Mouse (Mus musculus) spleen, adult 12 weeks (tissue): ENCODE results near the gene Tead4.
"Not testable (repeated sequence)": the region's sequence is repeated elsewhere in the genome, so short reads cannot be mapped to it uniquely, and the experiment has no call there.

Experiments used
- DNase-seq: peaks from one replicate; pipeline ENCODE4 v3.0.0; 2022; ENCODE audit warnings: low spot score

The Tead4 gene

GRCm38 (mm10) chr6:128236581-128236980 is 64.0 kb downstream of the Tead4 start:
- no peak for DNase-seq

GRCm38 (mm10) chr6:128234206-128234605 is 66.4 kb downstream of the Tead4 start:
- DNase-seq, result no peak

GRCm38 (mm10) chr6:128232216-128232615 is 68.4 kb downstream of the Tead4 start:
- DNase-seq, result no peak

GRCm38 (mm10) chr6:128231741-128232140 is 68.9 kb downstream of the Tead4 start:
- no peak for DNase-seq

- no peak for DNase-seq
Measured at GRCm38 (mm10) chr6:128227438-128228017, 73.1 kb downstream of the Tead4 start.

GRCm38 (mm10) chr6:128226941-128227340 is 73.7 kb downstream of the Tead4 start:
- DNase-seq, result no peak

- no peak for DNase-seq
Measured at GRCm38 (mm10) chr6:128225846-128226176, 74.8 kb downstream of the Tead4 start.

- DNase-seq, result no peak
Measured at GRCm38 (mm10) chr6:128225009-128225845, 75.4 kb downstream of the Tead4 start.

GRCm38 (mm10) chr6:128223159-128223558 is 77.5 kb downstream of the Tead4 start:
- DNase-seq, result no peak

- DNase-seq, result not testable (repeated sequence)
Measured at GRCm38 (mm10) chr6:128215004-128215403, 85.6 kb downstream of the Tead4 start.

GRCm38 (mm10) chr6:128209199-128209598 is 91.4 kb downstream of the Tead4 start:
- not testable (repeated sequence) for DNase-seq

GRCm38 (mm10) chr6:128208491-128209170 is 92.0 kb downstream of the Tead4 start:
- DNase-seq, result no peak

GRCm38 (mm10) chr6:128203557-128203956 is 97.1 kb downstream of the Tead4 start:
- no peak for DNase-seq

- DNase-seq, result peak; percentile 24
Measured at GRCm38 (mm10) chr6:128200847-128201640, 99.6 kb downstream of the Tead4 start.

GRCm38 (mm10) chr6:128200116-128200846 is 100.3 kb downstream of the Tead4 start:
- DNase-seq, result peak; percentile 89

GRCm38 (mm10) chr6:128183521-128183920 is 117.1 kb downstream of the Tead4 start:
- no peak for DNase-seq

GRCm38 (mm10) chr6:128181176-128181575 is 119.4 kb downstream of the Tead4 start:
- DNase-seq, result no peak

- DNase-seq, result no peak
Measured at GRCm38 (mm10) chr6:128179651-128180050, 121.0 kb downstream of the Tead4 start.

- no peak for DNase-seq
Measured at GRCm38 (mm10) chr6:128179247-128179646, 121.4 kb downstream of the Tead4 start.

- no peak for DNase-seq
Measured at GRCm38 (mm10) chr6:128178681-128179080, 121.9 kb downstream of the Tead4 start.
